Mouse (Mus musculus) liver, postnatal 0 days (tissue): ENCODE measurements around the gene Sp3.

ENCODE experiments used
- CTCF ChIP-seq: sonication (generic); IDR thresholded peaks from 2 replicates; pipeline ENCODE4 v1.5.1; 2016; ENCODE audit warnings: antibody characterized with exemption, low read depth
- EP300 ChIP-seq: IDR thresholded peaks from 2 replicates; pipeline ENCODE4 v1.6.1; 2016; ENCODE audit warnings: antibody characterized with exemption, low read depth, mild to moderate bottlenecking

DNA sequence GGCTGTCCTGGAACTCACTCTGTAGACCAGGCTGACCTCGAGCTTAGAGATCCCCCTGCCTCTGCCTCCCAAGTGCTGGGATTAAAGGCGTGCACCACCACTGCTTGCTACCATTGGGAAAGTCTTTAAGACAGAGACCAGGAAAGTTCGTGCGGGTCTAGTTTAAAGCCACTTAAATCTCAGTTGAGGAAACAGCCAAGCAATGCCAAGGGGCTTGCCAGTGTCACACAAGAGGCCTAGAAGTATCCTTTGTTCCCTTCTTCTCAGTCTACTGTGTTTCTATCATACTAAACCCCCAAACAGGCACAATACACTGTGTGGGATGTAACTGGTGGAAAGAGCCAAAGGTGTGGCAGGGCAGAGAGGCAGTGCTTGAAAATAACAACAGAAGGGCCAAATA lies 17.3 kb upstream of the Sp3 start:
- TF ChIP-seq CTCF (no peak), EP300 (no peak)
